Comparison of ENCODE assay signal across 13 mouse cellular contexts in the genomic region with DNA sequence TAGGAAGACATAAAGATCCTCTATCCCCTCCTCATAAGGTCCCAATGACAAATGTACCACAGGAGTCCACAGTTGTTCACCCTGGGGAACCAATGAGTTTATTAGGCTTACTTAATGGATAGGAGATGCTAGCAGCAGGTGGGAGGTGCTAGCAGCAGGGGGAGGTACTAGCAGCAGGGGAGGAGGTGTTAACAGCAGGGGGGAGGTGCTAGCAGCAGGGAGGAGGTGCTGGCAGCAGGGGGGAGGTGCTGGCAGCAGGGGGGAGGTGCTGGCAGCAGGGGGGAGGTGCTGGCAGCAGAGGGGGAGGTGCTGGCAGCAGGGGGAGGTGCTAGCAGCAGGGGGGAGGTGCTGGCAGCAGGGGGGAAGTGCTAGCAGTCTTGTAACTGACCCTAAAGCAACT. TPM values are rescaled to one million over a fixed set of nuclear protein-coding genes. Genes with fewer than 3 reads are reported as not detected.
DNase-seq lines count a peak whose midpoint lies in the region; ATAC-seq and TF ChIP-seq lines count a peak whose summit lies in the region.
"Had no signal": no experiment of that assay in that cellular context is flagged by ENCODE, and none has a peak within 500 bp of the region (broad histone marks: within the 10 kb centered on the region; RNA-seq: fewer than 3 reads in every experiment).

No protein-coding gene starts in this region.

- H3K4me2 ChIP-seq in heart, embryonic 13.5 days, result no peak overlapping the region
- H3K4me2 ChIP-seq in liver, embryonic 15.5 days, result no peak overlapping the region
- H3K4me2 ChIP-seq: hindbrain, embryonic 14.5 days; midbrain, embryonic 15.5 days had no signal

- peaks cover 4% of the 10 kb centered on the region; the same call in 1 of the 2 replicates for H3K4me1 ChIP-seq in heart, embryonic 13.5 days
- H3K4me1 ChIP-seq in heart, adult 2 months (ENCODE audit: control insufficient read depth, insufficient read depth, low read length), result no peaks in the 10 kb centered on the region
- H3K4me1 ChIP-seq in liver, embryonic 15.5 days (replicated peaks), result peaks cover 20% of the 10 kb centered on the region

- no peaks in the 10 kb centered on the region for H3K36me3 ChIP-seq in heart, embryonic 13.5 days
- H3K36me3 ChIP-seq in heart, adult 2 months (ENCODE audit: control insufficient read depth, insufficient read depth, low read length), result no peaks in the 10 kb centered on the region
- no peaks in the 10 kb centered on the region for H3K36me3 ChIP-seq in liver, embryonic 15.5 days (replicated peaks)
- H3K36me3 ChIP-seq: heart, embryonic 10.5 days; midbrain, embryonic 15.5 days had no signal

- DNase-seq in heart, adult 2 months, result no peak
- peak; percentile 16 for DNase-seq in CD4-positive helper T cell, adult 2 months (ENCODE audit: low read depth, low spot score)
- DNase-seq in c-Kit-positive CD71-positive TER-119-negative erythroid progenitor cells, embryonic 14.5 days (ENCODE audit: low read depth), result peak; percentile 49
- DNase-seq in left cerebral cortex, adult 11 months (ENCODE audit: low spot score), result no peak
- DNase-seq in adrenal gland, postnatal 14 days, result no peak
- DNase-seq: cerebellum, postnatal 36 days; thymus, postnatal 4 days had no signal

- ATAC-seq in heart, embryonic 13.5 days (ENCODE audit: extremely low read depth, insufficient number of reproducible peaks, low FRiP score, low TSS enrichment), result 0 out of 2 replicates have a peak, but pooled peaks have one; percentile 37
- peak; percentile 58; the same call in 1 of the 2 replicates for ATAC-seq in liver, embryonic 15.5 days (ENCODE audit: insufficient read depth)
- ATAC-seq in activated CD4-positive, CD25-positive, alpha-beta regulatory T cell, adult 4 months, result no peak
- ATAC-seq: midbrain, embryonic 15.5 days had no signal

- TF ChIP-seq EP300 in heart, adult 2 months (IDR thresholded peaks at IDR 0.05; ENCODE audit: insufficient read depth, low read depth, low read length), result no peak

- intact Hi-C loops in heart, adult 2 months (cut with DNase I), result no loop called here

- H3K27ac ChIP-seq in heart, embryonic 13.5 days (replicated peaks), result no peak overlapping the region
- no peak overlapping the region for H3K27ac ChIP-seq in heart, adult 2 months
- H3K27ac ChIP-seq in liver, embryonic 15.5 days (replicated peaks), result no peak overlapping the region
- H3K27ac ChIP-seq: heart, embryonic 10.5 days; hindbrain, embryonic 14.5 days; midbrain, embryonic 15.5 days had no signal

- H3K9me3 ChIP-seq in heart, embryonic 13.5 days, result no peaks in the 10 kb centered on the region
- H3K9me3 ChIP-seq in liver, embryonic 15.5 days (replicated peaks), result no peaks in the 10 kb centered on the region
- H3K9me3 ChIP-seq: heart, embryonic 10.5 days; midbrain, embryonic 15.5 days had no signal

- no peak overlapping the region for H3K4me3 ChIP-seq in heart, embryonic 13.5 days
- no peak overlapping the region for H3K4me3 ChIP-seq in heart, adult 2 months
- H3K4me3 ChIP-seq in liver, embryonic 15.5 days (replicated peaks), result no peak overlapping the region
- H3K4me3 ChIP-seq: heart, embryonic 10.5 days; midbrain, embryonic 15.5 days had no signal

- TF ChIP-seq CTCF in heart, adult 2 months (IDR thresholded peaks at IDR 0.05), result no peak

- H3K27me3 ChIP-seq in heart, embryonic 13.5 days (replicated peaks), result peaks cover 4% of the 10 kb centered on the region
- no peaks in the 10 kb centered on the region for H3K27me3 ChIP-seq in heart, adult 2 months (ENCODE audit: control insufficient read depth, insufficient read depth, low read length)
- peaks cover 12% of the 10 kb centered on the region for H3K27me3 ChIP-seq in liver, embryonic 15.5 days
- H3K27me3 ChIP-seq: midbrain, embryonic 15.5 days had no signal

- TF ChIP-seq POLR2A in heart, adult 2 months (IDR thresholded peaks at IDR 0.05; ENCODE audit: insufficient read depth, low read depth, low read length), result no peak

- no peaks in the 10 kb centered on the region for H3K79me2 ChIP-seq in heart, adult 2 months (replicated peaks; ENCODE audit: control insufficient read depth, insufficient read depth, low read length)

- no peak overlapping the region for H3K9ac ChIP-seq in heart, embryonic 13.5 days
- H3K9ac ChIP-seq in heart, adult 2 months (ENCODE audit: low read depth, low read length), result no peak overlapping the region
- no peak overlapping the region for H3K9ac ChIP-seq in liver, embryonic 15.5 days
- H3K9ac ChIP-seq: hindbrain, embryonic 14.5 days; midbrain, embryonic 15.5 days had no signal

RNA-seq across cellular contexts. Expression of gene Galnt15, which starts 6.3 kb away (rescaled TPM):
- polyA plus RNA-seq in heart, embryonic 13.5 days (2015; fragmentation: Nextera tagmentation; extraction: Ambion mirVana), result 0.23 and 0.24 TPM in 2 replicates
- total RNA-seq in heart, adult 2 months (2021), result 10 to 100 TPM; 10.1 to 18.1 TPM
- 11.2 and 14.6 TPM in 2 replicates for polyA plus RNA-seq in heart, adult 2 months (2012; rRNA removed)
- polyA plus RNA-seq in liver, embryonic 15.5 days (2015; fragmentation: Nextera tagmentation; extraction: Ambion mirVana), result not detected in 2 replicates
- polyA plus RNA-seq in activated CD4-positive, CD25-positive, alpha-beta regulatory T cell, adult 4 months (2017; shearing (Covaris generic)), result not detected
- total RNA-seq in adrenal gland, postnatal 14 days (2021), result 8.9 and 17.0 TPM in 2 replicates

Comparison
In these comparisons a context has a peak if more than half of its experiments do, and no peak if none do; other contexts are left out.
1. DNase-seq: peak in CD4-positive helper T cell, adult 2 months (single experiment) and c-Kit-positive CD71-positive TER-119-negative erythroid progenitor cells, embryonic 14.5 days (single experiment); none in heart, adult 2 months (0 of 2), left cerebral cortex, adult 11 months (single experiment) and adrenal gland, postnatal 14 days (single experiment).